Mouse (Mus musculus): ENCODE results near the gene Tax1bp3. TPM values are rescaled to one million over a fixed set of nuclear protein-coding genes. Genes with fewer than 3 reads are reported as not detected.
A peak's percentile ranks its signal among the peaks of the same experiment; 100 is the strongest.

The Tax1bp3 gene
- total and polyA plus RNA-seq, 2 experiments from 2014 or later, result 52.2 to 122 TPM

DNA sequence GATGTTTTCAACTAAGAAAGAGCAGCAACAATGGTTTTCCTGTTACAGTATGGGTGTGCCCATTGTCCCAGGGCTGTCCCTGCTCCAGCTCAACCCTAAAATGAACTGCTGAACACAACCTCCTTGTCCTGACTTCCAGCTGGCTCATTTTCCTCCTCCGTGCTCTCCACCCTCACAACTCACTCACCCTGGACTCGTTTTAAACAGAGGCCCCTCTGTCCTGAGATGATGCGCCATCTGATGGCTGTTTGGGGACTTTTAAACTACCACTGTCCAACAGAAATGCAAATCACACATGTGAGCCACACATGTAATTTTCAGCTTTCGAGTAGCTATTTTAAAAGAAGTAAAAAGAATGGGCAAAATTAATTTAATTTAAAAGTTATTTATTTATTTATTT is 24.7 kb downstream of the Tax1bp3 start:
- no peak for DNase-seq
- 26% methylated on average over 4 of the region's 4 CpGs for WGBS

DNA sequence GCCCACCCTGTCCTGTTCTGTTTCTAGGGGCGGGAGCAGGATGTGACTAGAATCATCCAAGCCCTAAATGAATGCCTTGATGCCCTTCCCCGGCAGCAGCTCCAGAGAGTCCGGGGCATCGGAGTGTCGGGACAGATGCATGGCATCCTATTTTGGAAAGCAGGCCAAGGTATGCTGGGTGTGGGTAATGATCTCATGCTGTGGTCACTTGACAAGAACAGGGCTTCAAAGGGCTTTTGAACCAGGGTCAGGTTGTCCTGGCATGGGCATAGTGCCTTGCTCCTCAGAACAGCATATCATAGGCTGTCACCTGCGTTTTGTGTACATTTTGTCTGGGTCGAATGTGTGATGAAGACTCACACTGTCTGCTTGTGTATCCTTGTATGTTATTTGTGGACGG is 27.0 kb downstream of the Tax1bp3 start:
- Histone ChIP-seq H3K4me1 (ENCODE audit: insufficient read depth) (peaks cover 5% of the 10 kb centered on the region; the same call in 1 of the 2 replicates), H3K27me3 (ENCODE audit: insufficient read depth, low read length) (no peaks in the 10 kb centered on the region; the same call in 1 of the 2 replicates), H3K4me3 (ENCODE audit: low read depth, low read length) (no peak overlapping the region), H3K27ac (ENCODE audit: low read depth, low read length) (no peak overlapping the region), H3K9me3 (ENCODE audit: low read length) (no peaks in the 10 kb centered on the region), H3K9ac (no peak overlapping the region), H3K36me3 (ENCODE audit: insufficient read depth) (no peaks in the 10 kb centered on the region), H3K4me2 (ENCODE audit: low read depth) (no peak overlapping the region)
- ATAC-seq (no peak), DNase-seq (no peak)
- TF ChIP-seq CTCF (IDR thresholded peaks at IDR 0.05; ENCODE audit: low read depth), result no peak
- 89% methylated on average over 8 of the region's 8 CpGs for WGBS

More for the DNA sequence above, 24.7 kb downstream of the Tax1bp3 start:
- Histone ChIP-seq H3K4me1 (ENCODE audit: insufficient read depth) (peaks cover 20% of the 10 kb centered on the region), H3K27me3 (ENCODE audit: insufficient read depth, low read length) (no peaks in the 10 kb centered on the region; the same call in 1 of the 2 replicates), H3K36me3 (ENCODE audit: insufficient read depth) (peaks cover 3% of the 10 kb centered on the region; the same call in 1 of the 2 replicates), H3K4me3 (ENCODE audit: low read depth, low read length) (no peak overlapping the region), H3K4me2 (ENCODE audit: low read depth) (no peak overlapping the region), H3K9ac (no peak overlapping the region), H3K27ac (ENCODE audit: low read depth, low read length) (no peak overlapping the region), H3K9me3 (ENCODE audit: low read length) (no peaks in the 10 kb centered on the region)
- 0 out of 2 replicates have a peak, but pooled peaks have one; percentile 20 for TF ChIP-seq CTCF (IDR thresholded peaks at IDR 0.05; ENCODE audit: low read depth)
- no peak for ATAC-seq

DNA sequence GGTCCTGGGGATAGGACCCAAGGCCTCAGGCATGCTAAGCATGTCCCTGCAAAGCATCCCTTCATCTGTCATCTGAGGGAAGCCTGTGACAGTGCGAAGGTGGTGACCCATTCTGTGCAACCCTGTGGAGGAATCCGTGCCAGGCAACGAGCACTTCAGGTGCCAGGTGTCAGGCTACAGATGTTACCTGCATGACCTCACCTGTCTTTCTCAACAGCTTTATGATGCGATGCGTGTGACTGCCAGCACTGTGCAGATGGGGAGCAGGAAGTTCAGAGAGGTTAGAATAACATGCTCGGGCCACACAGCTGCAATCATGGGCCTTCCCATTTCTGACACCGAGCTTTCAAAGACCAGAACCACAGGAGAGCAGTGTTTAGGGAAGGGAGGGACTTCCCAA is 28.3 kb downstream of the Tax1bp3 start:
- Histone ChIP-seq H3K9ac (no peak overlapping the region), H3K4me3 (ENCODE audit: low read depth, low read length) (no peak overlapping the region), H3K27ac (ENCODE audit: low read depth, low read length) (no peak overlapping the region), H3K4me1 (ENCODE audit: insufficient read depth) (no peaks in the 10 kb centered on the region), H3K36me3 (ENCODE audit: insufficient read depth) (no peaks in the 10 kb centered on the region), H3K9me3 (ENCODE audit: low read length) (no peaks in the 10 kb centered on the region), H3K27me3 (ENCODE audit: insufficient read depth, low read length) (no peaks in the 10 kb centered on the region; the same call in 1 of the 2 replicates), H3K4me2 (ENCODE audit: low read depth) (no peak overlapping the region)
- 82% methylated on average over 7 of the region's 7 CpGs for whole genome bisulfite sequencing
- DNase-seq (no peak), ATAC-seq (no peak)
- no peak for TF ChIP-seq CTCF (IDR thresholded peaks at IDR 0.05; ENCODE audit: low read depth)

GRCm38 (mm10) chr11:73207621-73208020 is 30.7 kb downstream of the Tax1bp3 start:
- DNase-seq (no peak), ATAC-seq (no peak)
- Histone ChIP-seq H3K36me3 (ENCODE audit: insufficient read depth) (no peaks in the 10 kb centered on the region), H3K4me3 (ENCODE audit: low read depth, low read length) (no peak overlapping the region), H3K27me3 (ENCODE audit: insufficient read depth, low read length) (no peaks in the 10 kb centered on the region; the same call in 1 of the 2 replicates), H3K4me1 (ENCODE audit: insufficient read depth) (no peaks in the 10 kb centered on the region), H3K9me3 (ENCODE audit: low read length) (no peaks in the 10 kb centered on the region), H3K27ac (ENCODE audit: low read depth, low read length) (no peak overlapping the region), H3K4me2 (ENCODE audit: low read depth) (no peak overlapping the region), H3K9ac (no peak overlapping the region)
- WGBS, result 87% methylated on average over 2 of the region's 2 CpGs
- peak; percentile 33; the same call in 1 of the 2 replicates for TF ChIP-seq CTCF (IDR thresholded peaks at IDR 0.05; ENCODE audit: low read depth)

DNA sequence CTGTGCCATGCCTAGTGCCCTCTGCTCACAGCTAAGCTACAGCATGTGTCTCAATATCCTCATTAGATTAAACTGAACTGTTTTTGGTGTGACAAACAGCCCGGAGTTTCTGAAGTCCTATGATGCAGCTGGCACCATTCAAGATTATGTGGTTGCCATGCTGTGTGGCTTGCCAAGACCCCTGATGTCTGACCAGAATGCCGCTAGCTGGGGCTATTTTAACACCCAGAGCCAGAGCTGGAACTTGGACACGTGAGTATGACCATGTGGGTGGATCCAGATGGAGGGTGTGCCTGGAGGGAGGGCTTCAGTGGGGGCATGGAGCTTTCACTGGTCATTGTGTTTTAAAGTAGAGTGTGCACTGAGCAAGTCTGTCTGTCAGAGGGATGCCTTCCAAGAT is 37.1 kb downstream of the Tax1bp3 start:
- no peak for TF ChIP-seq CTCF (IDR thresholded peaks at IDR 0.05; ENCODE audit: low read depth)
- no peaks in the 10 kb centered on the region for H3K36me3 ChIP-seq (ENCODE audit: insufficient read depth)
- no peaks in the 10 kb centered on the region for H3K9me3 ChIP-seq (ENCODE audit: low read length)
- H3K4me3 ChIP-seq (ENCODE audit: low read depth, low read length), result no peak overlapping the region
- H3K9ac ChIP-seq, result no peak overlapping the region
- no peak overlapping the region for H3K27ac ChIP-seq (ENCODE audit: low read depth, low read length)
- DNase-seq (no peak), ATAC-seq (no peak)
- no peaks in the 10 kb centered on the region for H3K4me1 ChIP-seq (ENCODE audit: insufficient read depth)
- 70% methylated on average over 3 of the region's 3 CpGs for WGBS
- no peaks in the 10 kb centered on the region for H3K27me3 ChIP-seq (ENCODE audit: insufficient read depth, low read length)
- H3K4me2 ChIP-seq (ENCODE audit: low read depth), result no peak overlapping the region

DNA sequence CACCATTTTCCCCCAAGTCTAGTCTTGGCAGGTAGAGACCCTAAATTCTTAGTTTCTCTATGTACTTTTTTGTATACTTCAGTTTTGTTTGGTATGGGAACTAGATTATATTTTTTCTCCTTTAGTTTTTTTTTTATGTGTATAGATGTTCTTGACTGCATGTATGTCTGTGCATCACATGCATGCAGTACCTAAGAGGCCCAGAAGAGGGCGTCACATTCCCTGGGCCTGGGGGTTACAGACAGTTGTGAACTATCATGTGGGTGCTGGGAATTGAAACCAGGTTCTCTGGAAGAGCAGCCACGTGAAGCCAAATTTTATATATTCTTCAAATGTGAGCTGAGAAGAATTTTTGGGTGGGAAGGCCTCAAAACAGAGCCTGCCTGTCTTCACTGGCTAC is 42.8 kb downstream of the Tax1bp3 start:
- Histone ChIP-seq H3K27me3 (ENCODE audit: insufficient read depth, low read length) (no peaks in the 10 kb centered on the region), H3K4me3 (ENCODE audit: low read depth, low read length) (no peak overlapping the region), H3K9ac (no peak overlapping the region), H3K4me2 (ENCODE audit: low read depth) (no peak overlapping the region), H3K27ac (ENCODE audit: low read depth, low read length) (no peak overlapping the region), H3K36me3 (ENCODE audit: insufficient read depth) (no peaks in the 10 kb centered on the region), H3K4me1 (ENCODE audit: insufficient read depth) (no peaks in the 10 kb centered on the region), H3K9me3 (ENCODE audit: low read length) (no peaks in the 10 kb centered on the region)
- ATAC-seq (no peak), DNase-seq (no peak)
- no peak for TF ChIP-seq CTCF (IDR thresholded peaks at IDR 0.05; ENCODE audit: low read depth)
- WGBS, result 67% methylated on average over 2 of the region's 2 CpGs

DNA sequence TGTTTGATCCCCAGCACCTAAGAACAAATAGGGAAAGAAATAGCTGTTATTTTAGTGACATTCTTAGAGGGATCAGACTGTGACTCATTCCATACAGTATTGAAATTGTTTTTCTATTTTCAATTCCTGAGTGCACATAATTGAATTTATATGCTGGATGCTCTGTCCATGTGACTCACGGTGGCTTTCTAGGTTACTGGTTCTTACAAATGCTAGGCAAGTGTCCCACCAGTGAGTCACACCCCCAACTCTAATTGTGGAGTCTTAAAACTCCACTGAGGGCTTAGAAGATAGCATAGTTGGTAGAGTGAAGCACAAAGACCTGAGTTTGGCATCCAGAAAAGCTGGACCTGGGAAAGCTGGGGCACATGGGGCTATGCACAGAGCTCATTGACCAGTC is 43.8 kb downstream of the Tax1bp3 start:
- Histone ChIP-seq H3K4me1 (ENCODE audit: insufficient read depth) (no peaks in the 10 kb centered on the region), H3K27me3 (ENCODE audit: insufficient read depth, low read length) (no peaks in the 10 kb centered on the region), H3K9me3 (ENCODE audit: low read length) (no peaks in the 10 kb centered on the region), H3K27ac (ENCODE audit: low read depth, low read length) (no peak overlapping the region), H3K9ac (no peak overlapping the region), H3K36me3 (ENCODE audit: insufficient read depth) (no peaks in the 10 kb centered on the region), H3K4me3 (ENCODE audit: low read depth, low read length) (no peak overlapping the region), H3K4me2 (ENCODE audit: low read depth) (no peak overlapping the region)
- 90% methylated on average over 1 of the region's 1 CpGs for WGBS
- DNase-seq (no peak), ATAC-seq (no peak)
- TF ChIP-seq CTCF (IDR thresholded peaks at IDR 0.05; ENCODE audit: low read depth), result no peak
